Mouse (Mus musculus) embryonic facial prominence, embryonic 10.5 days (tissue): Measurements from ENCODE around the gene Fam168a. TPM values are rescaled to one million over a fixed set of nuclear protein-coding genes. Genes with fewer than 3 reads are reported as not detected.

Experiments used
- DNase-seq: peaks from one replicate; pipeline ENCODE4 v3.0.0-alpha.2; 2017; ENCODE audit warnings: low spot score
- H3K27ac ChIP-seq: fragments of 300-500 bp; sonication (generic); replicated peaks from 2 replicates; pipeline ENCODE4 v1.5.1; 2016; ENCODE audit warnings: mild to moderate bottlenecking
- H3K27me3 ChIP-seq: fragments of 300-500 bp; sonication (generic); replicated peaks from 2 replicates; pipeline ENCODE4 v1.6.1; 2016; ENCODE audit warnings: low read depth, mild to moderate bottlenecking; ENCODE audit not compliant: poor library complexity, severe bottlenecking
- H3K36me3 ChIP-seq: fragments of 300-500 bp; sonication (generic); replicated peaks from 2 replicates; pipeline ENCODE4 v1.6.1; 2016; ENCODE audit warnings: mild to moderate bottlenecking, moderate library complexity
- H3K4me1 ChIP-seq: fragments of 300-500 bp; sonication (generic); 2 replicates; pipeline ENCODE4 v1.6.1; 2016
- H3K4me3 ChIP-seq: fragments of 300-500 bp; sonication (generic); 2 replicates; pipeline ENCODE4 v1.5.1; 2016; ENCODE audit warnings: mild to moderate bottlenecking, moderate library complexity
- H3K9me3 ChIP-seq: fragments of 300-500 bp; sonication (generic); 2 replicates; pipeline ENCODE4 v1.6.1; 2016; ENCODE audit warnings: mild to moderate bottlenecking
- WGBS: fragments of 180-500 bp; shearing (Covaris S2); methylation state at CpG from one replicate; pipeline ENCODE4 v1.1.7; 2016; 5-methylcytosine and 5-hydroxymethylcytosine counted together
- microRNA-seq: library from miRNA; unstranded; fragments of <30 nt; microRNA quantifications from one replicate; pipeline ENCODE4, GENCODE M21; 2017
- polyA plus RNA-seq: library from polyadenylated mRNA; unstranded; fragments of >200 nt; fragmentation: Nextera tagmentation; extraction: Ambion mirVana; gene quantifications from 2 replicates; pipeline ENCODE4 v1.2.1, GENCODE M21; 2016

The Fam168a gene
- polyA plus RNA-seq, 1 experiment from 2014 or later = 31.6 TPM

DNA sequence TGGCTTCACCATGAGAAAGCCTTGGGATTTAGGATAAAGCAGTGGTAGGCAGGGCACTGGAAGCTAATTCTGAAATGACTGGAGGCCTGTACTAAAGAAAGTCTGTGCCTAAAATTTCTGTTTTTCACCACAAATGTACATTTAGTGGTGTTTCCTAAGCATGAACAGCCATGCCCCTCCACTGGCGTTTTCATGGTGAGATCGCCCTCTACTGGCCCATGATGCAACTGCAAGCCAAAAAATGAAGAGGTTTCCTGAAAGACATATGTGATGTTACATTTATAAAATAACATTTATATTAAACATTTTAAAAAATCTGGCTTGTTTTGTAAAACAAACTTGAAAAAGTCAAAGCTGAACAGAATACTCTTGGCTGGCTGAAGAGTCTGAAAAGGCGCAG lies 180.1 kb downstream of the Fam168a start:
- Histone ChIP-seq H3K4me3 (no peak overlapping the region), H3K4me1 (no peaks in the 10 kb centered on the region), H3K27ac (no peak overlapping the region), H3K36me3 (peaks cover 92% of the 10 kb centered on the region), H3K9me3 (no peaks in the 10 kb centered on the region), H3K27me3 (no peaks in the 10 kb centered on the region)
- 35% methylated on average over 3 of the region's 3 CpGs for WGBS
- DNase-seq = peak; percentile 55

Small RNA genes within 50 kb of the gene (microRNA-seq; reads per million reads assigned to microRNA genes)
- gene Mir3102 = 181 reads per million, percentile 56 among the genes with 10 or more reads in this experiment

Other genes starting within 250 kb of the Fam168a start
- gene Ucp3, start 233.6 kb upstream of the Fam168a start, polyA plus RNA-seq = 0.11 TPM in 1 of 2 replicates, not detected in the other
- gene Ucp2, start 213.3 kb upstream of the Fam168a start, polyA plus RNA-seq = 101 and 105 TPM in 2 replicates
- gene Dnajb13, start 191.7 kb upstream of the Fam168a start, polyA plus RNA-seq = 0.27 and 0.38 TPM in 2 replicates
- 17.8 and 19.3 TPM in 2 replicates for gene Coa4, start 169.6 kb upstream of the Fam168a start, polyA plus RNA-seq
- 92.1 and 92.3 TPM in 2 replicates for gene Rab6a, start 99.2 kb upstream of the Fam168a start, polyA plus RNA-seq
- gene Mrpl48, start 98.3 kb upstream of the Fam168a start, polyA plus RNA-seq = 56.6 and 58.2 TPM in 2 replicates
- gene Plekhb1, start 44.2 kb upstream of the Fam168a start, polyA plus RNA-seq = 4.7 and 4.8 TPM in 2 replicates
- 4.8 and 5.2 TPM in 2 replicates for gene Relt, start 156.8 kb downstream of the Fam168a start, polyA plus RNA-seq
- gene Arhgef17, start 225.5 kb downstream of the Fam168a start, polyA plus RNA-seq = 9.3 and 9.8 TPM in 2 replicates